Mouse (Mus musculus) ES-E14 (cell line): ENCODE measurements around the gene Fkbp5.

Experiments used
- CHD2 ChIP-seq: IDR thresholded peaks from 2 replicates; pipeline ENCODE4 v1.6.1; 2014; ENCODE audit warnings: mild to moderate bottlenecking, low read depth, low read length, inconsistent platforms
- HCFC1 ChIP-seq: IDR thresholded peaks from 2 replicates; pipeline ENCODE4 v1.6.1; 2012; ENCODE audit warnings: low read length, inconsistent platforms, borderline replicate concordance; ENCODE audit not compliant: insufficient read depth
- MAFK ChIP-seq: IDR thresholded peaks from 2 replicates; pipeline ENCODE4 v1.6.1; 2014; ENCODE audit warnings: mild to moderate bottlenecking, low read depth, low read length, inconsistent platforms; ENCODE audit not compliant: insufficient read depth
- ZC3H11A ChIP-seq: IDR thresholded peaks from 2 replicates; pipeline ENCODE4 v1.6.1; 2012; ENCODE audit warnings: low read depth, mild to moderate bottlenecking, inconsistent platforms, low read length, borderline replicate concordance
- ZNF384 ChIP-seq: IDR thresholded peaks from 2 replicates; pipeline ENCODE4 v1.6.1; 2012; ENCODE audit warnings: low read depth, low read length, inconsistent platforms

DNA sequence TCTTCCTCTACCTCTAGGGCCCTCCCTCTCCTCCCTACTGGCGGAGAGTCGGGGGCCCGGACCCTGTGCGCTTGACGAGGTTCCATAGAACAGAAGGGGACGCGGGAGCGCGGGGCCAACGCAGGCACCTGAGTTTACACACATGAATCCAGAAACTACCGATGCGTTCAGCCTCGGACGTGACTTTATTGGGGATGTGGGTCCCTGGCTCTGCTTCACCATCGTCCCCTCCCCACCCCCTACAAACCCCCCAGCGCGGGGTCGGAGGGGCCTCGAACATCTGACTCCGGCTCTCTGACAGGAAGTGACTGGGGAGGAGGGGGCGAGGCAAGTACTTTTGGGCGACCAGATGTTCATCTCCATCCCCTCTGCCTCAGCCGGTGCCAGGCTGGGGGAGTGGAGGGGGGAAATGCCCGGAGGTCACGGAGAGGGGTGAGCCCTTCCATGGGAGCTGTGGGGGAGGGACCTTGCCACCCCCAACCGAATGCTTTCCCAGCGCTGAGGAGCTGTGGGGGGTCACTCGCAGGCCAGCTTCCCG is 165.9 kb downstream of the Fkbp5 start:
- TF ChIP-seq ZNF384 (no peak), ZC3H11A (no peak), HCFC1 (no peak), CHD2 (no peak), MAFK (no peak)
